Mouse (Mus musculus): ENCODE data around the gene Kank3.
A peak's percentile ranks its signal among the peaks of the same experiment; 100 is the strongest.

Gene Kank3

GRCm38 (mm10) chr17:33851331-33851730, 41.0 kb downstream of the Kank3 start:
- no peak for DNase-seq (ENCODE audit: low read depth, low spot score)

DNA sequence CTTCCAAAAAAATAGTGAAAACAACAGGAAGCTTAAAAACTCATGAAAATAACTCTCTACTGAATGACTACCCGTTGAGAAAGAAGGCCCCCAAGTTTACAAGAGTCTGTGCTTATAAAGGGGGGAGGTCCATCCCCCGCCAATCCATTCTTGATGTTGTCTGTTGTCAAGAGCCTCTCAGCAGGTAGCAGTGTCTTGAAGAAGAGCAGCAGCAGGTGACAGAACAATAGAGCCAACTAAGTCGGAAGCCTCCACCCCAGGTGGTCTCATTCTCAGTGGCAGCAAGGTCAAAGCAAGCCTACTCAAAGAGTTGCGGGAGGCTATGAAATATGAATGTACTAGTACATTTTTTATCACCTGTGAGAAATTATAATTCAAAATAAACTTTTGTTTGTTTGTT, 47.5 kb downstream of the Kank3 start:
- DNase-seq (ENCODE audit: low read depth, low spot score), result peak; percentile 97

DNA sequence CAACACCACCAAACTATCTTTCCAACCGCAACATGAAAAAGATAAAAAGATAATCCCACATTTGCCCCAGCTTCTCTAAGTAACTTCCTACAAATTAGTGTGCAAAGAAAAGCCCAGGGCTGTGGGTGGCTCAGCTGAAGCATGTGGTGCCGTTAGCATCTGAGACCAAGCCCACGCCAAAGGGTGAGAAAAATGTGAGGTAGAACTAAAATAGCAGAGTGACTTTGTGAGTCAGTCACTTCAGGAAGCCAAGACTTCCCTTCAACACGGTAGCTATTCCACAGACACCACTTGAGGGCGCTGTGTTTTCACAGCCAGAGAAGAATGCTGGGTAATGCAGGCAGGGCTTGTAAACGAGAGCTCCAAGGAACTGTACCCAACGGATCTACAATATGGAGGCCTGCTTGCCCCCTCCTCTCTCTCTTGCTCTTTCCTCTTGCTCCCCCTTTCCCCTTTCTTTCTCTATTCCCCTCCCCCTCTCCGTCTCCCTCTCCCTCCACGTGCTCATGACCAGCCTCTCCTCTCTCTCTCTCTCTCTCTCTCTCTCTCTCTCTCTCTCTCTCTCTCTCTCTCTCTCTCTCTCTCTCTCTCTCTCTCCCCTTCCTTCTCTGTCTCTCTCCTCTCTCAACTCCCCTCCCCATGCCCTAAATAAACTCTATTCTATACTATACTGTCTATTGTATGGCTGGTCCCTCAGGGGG, 55.2 kb downstream of the Kank3 start:
- DNase-seq (ENCODE audit: low read depth, low spot score), result peak; percentile 93
